Mouse (Mus musculus): ENCODE data around the gene 4932438H23Rik.

4932438H23Rik gene

GRCm38 (mm10) chr16:91057261-91057660, 37.7 kb downstream of the 4932438H23Rik start:
- no peak for DNase-seq (ENCODE audit: low read depth, low spot score)

- peak; percentile 89 for DNase-seq (ENCODE audit: low read depth, low spot score)
Observed at GRCm38 (mm10) chr16:91056043-91056821, 38.7 kb downstream of the 4932438H23Rik start.

GRCm38 (mm10) chr16:91055150-91055549, 39.8 kb downstream of the 4932438H23Rik start:
- no peak for DNase-seq (ENCODE audit: low read depth, low spot score)

GRCm38 (mm10) chr16:91053599-91053998, 41.3 kb downstream of the 4932438H23Rik start:
- no peak for DNase-seq (ENCODE audit: low read depth, low spot score)

GRCm38 (mm10) chr16:91045511-91045910, 49.4 kb downstream of the 4932438H23Rik start:
- no peak for DNase-seq (ENCODE audit: low read depth, low spot score)

GRCm38 (mm10) chr16:91044270-91045182, 50.4 kb downstream of the 4932438H23Rik start, which contains the start of gene Paxbp1:
Gene Paxbp1, minus strand, starts transcription at chr16:91044543.
- peak; percentile 98 for DNase-seq (ENCODE audit: low read depth, low spot score)

- no peak for DNase-seq (ENCODE audit: low read depth, low spot score)
Observed at GRCm38 (mm10) chr16:91043461-91044248, 51.3 kb downstream of the 4932438H23Rik start.

GRCm38 (mm10) chr16:91042640-91043039, 52.3 kb downstream of the 4932438H23Rik start:
- no peak for DNase-seq (ENCODE audit: low read depth, low spot score)

- DNase-seq (ENCODE audit: low read depth, low spot score), result no peak
Observed at GRCm38 (mm10) chr16:91035866-91036265, 59.1 kb downstream of the 4932438H23Rik start.

GRCm38 (mm10) chr16:91030751-91031150, 64.2 kb downstream of the 4932438H23Rik start:
- no peak for DNase-seq (ENCODE audit: low read depth, low spot score)

GRCm38 (mm10) chr16:91029901-91030300, 65.0 kb downstream of the 4932438H23Rik start:
- no peak for DNase-seq (ENCODE audit: low read depth, low spot score)

- DNase-seq (ENCODE audit: low read depth, low spot score), result no peak
Observed at GRCm38 (mm10) chr16:91029161-91029743, 65.7 kb downstream of the 4932438H23Rik start.

- no peak for DNase-seq (ENCODE audit: low read depth, low spot score)
Observed at GRCm38 (mm10) chr16:91026290-91026689, 68.6 kb downstream of the 4932438H23Rik start.

GRCm38 (mm10) chr16:91023384-91023783, 71.5 kb downstream of the 4932438H23Rik start:
- DNase-seq (ENCODE audit: low read depth, low spot score), result no peak

- no peak for DNase-seq (ENCODE audit: low read depth, low spot score)
Observed at GRCm38 (mm10) chr16:91020842-91021483, 74.0 kb downstream of the 4932438H23Rik start.

- DNase-seq (ENCODE audit: low read depth, low spot score), result no peak
Observed at GRCm38 (mm10) chr16:91019476-91019875, 75.4 kb downstream of the 4932438H23Rik start.

- DNase-seq (ENCODE audit: low read depth, low spot score), result no peak
Observed at GRCm38 (mm10) chr16:91015761-91016160, 79.2 kb downstream of the 4932438H23Rik start.

- no peak for DNase-seq (ENCODE audit: low read depth, low spot score)
Observed at GRCm38 (mm10) chr16:91011847-91012246, 83.1 kb downstream of the 4932438H23Rik start.

GRCm38 (mm10) chr16:91011021-91011683, 83.8 kb downstream of the 4932438H23Rik start, which contains the start of gene Synj1:
Gene Synj1, minus strand, starts transcription at chr16:91011308.
- peak; percentile 93 for DNase-seq (ENCODE audit: low read depth, low spot score)

- DNase-seq (ENCODE audit: low read depth, low spot score), result no peak
Observed at GRCm38 (mm10) chr16:91010581-91011020, 84.3 kb downstream of the 4932438H23Rik start.
